Mouse (Mus musculus): Measurements from ENCODE around the gene Ndufb3.
"Not testable (repeated sequence)": the region's sequence is repeated elsewhere in the genome, so short reads cannot be mapped to it uniquely, and the experiment has no call there.

Gene Ndufb3

DNA sequence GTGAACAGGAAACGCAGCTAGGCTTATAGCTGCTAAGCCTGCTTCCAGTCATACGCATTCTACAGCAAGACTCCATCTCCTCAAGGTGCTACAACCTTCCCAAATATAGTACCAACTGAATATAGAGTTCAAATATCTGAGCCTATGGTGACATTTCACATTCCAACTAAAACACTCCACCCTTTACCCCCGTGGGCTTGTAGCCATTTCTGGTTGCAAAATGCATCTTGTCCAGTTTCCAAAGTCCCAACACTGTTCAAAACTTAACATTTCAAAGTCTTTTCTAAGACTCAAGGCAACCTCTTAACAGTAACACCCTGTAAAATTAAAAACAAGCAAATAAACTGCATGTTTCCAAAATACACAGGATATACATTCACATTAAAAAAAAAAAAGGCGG lies 29.0 kb downstream of the Ndufb3 start:
- in situ Hi-C loops (cut with MboI; ENCODE audit: unreplicated experiment in 2 of 2), result no loop called here

DNA sequence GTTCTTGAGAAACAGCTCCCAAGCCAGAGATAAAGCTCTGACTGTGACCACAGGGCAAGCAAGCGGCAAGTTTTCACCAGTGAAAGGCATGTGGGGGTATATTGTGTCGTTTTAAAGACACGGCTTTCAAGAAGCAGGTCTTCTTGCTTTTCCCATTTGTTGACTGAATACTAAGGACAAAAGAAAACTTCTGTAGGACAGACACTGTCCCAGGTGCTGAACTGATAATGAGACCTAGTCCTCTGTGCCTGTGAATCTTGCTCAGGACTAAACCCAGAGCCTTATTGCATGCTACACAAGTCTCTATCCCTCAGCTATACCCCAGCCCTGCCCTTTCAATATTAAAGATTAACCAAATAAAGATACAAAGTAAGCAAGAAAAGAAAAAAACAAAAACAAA lies 30.0 kb downstream of the Ndufb3 start:
- in situ Hi-C loops (cut with MboI; ENCODE audit: unreplicated experiment in 2 of 2), result no loop called here

- in situ Hi-C loops (cut with MboI; ENCODE audit: unreplicated experiment in 2 of 2), result no loop called here
Observed at GRCm38 (mm10) chr1:58617076-58617475, 30.9 kb downstream of the Ndufb3 start.

DNA sequence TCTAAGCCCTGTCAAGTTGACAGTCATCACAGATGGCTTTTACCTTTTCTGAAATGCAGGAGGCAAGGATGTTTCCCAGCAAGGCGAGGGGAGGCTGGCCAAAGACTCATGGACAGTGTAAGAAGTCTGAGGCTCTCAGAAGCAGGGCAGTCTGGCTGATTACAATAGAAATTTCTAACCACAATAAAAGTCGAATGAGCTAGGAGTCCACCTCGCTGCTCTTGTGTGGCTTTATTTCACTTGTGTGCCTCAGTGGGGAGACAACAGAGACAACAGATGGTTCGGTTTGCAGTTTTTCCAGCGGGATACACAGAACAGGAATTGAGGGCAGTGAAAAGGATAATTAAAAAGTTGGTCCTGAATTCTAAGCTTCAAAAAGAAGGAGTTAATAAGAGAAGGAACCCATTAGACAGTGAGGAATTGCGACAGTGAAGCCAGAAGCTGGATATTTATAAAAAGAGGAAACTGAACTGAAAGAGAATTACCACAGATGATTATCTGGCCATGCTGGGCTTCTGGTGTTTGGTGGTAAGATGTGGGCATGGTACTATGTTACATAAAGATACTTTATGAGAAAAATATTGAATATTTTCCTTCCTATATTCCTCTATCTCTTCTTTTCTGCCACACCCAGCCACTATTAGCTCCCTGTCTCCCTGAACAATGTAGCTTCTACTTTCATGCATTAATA lies 31.9 kb downstream of the Ndufb3 start:
- in situ Hi-C loops (cut with MboI; ENCODE audit: unreplicated experiment in 2 of 2), result no loop called here

DNA sequence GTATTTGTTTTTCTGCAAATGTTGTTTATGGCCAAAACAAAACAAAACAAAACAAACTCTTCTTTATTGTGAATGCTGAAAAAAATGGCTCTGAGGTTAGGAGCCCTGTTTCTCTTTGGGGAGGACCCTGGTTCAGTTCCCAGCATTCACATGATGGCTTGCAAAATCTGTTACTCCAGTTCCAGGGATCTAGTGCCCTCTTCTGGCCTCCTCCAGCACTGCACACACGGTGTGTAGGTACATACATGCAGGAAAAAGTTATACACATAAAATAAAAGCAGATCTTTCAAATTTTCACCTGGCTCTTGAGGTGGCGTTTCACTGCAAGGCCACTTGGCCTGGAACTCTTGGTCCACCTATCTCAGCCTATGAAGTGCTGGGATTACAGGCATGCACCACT lies 32.6 kb downstream of the Ndufb3 start:
- in situ Hi-C loops (cut with MboI; ENCODE audit: unreplicated experiment in 2 of 2), result no loop called here

GRCm38 (mm10) chr1:58621251-58621650 lies 35.1 kb downstream of the Ndufb3 start:
- in situ Hi-C loops (cut with MboI; ENCODE audit: unreplicated experiment in 2 of 2), result no loop called here

GRCm38 (mm10) chr1:58621996-58622748 lies 36.0 kb downstream of the Ndufb3 start:
- in situ Hi-C loops (cut with MboI; ENCODE audit: unreplicated experiment in 2 of 2), result no loop called here

DNA sequence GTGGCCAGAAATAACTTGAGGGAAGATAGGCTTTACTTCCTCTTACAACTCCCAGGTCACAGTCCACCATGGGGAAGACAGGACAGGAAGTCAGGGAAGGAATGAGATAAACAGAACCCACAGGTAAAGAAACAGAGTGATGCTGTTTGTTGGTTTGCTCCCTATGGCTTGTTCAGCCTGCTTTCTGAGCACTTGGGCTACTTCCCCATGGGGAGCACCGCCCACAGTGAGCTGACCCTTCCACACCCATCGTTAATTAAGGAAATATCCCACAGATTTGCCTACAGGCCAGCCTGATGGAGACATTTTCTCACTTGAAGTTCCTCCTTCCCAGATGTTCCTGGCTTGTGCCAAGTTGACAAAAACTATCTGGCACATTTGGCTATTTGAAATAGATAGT lies 42.7 kb downstream of the Ndufb3 start:
- in situ Hi-C loops (cut with MboI; ENCODE audit: unreplicated experiment in 2 of 2), result not testable (repeated sequence)
